Mouse (Mus musculus) yolk sac, embryonic 10.5 days (tissue): ENCODE results near the gene Klhl21.
A peak's percentile ranks its signal among the peaks of the same experiment; 100 is the strongest.
"Not testable (repeated sequence)": the region's sequence is repeated elsewhere in the genome, so short reads cannot be mapped to it uniquely, and the experiment has no call there.

Source experiments
- DNase-seq: peaks from one replicate; pipeline ENCODE4 v3.0.0-alpha.2; 2017; ENCODE audit warnings: low spot score

Klhl21 gene

GRCm38 (mm10) chr4:152021568-152022097 is 13.0 kb downstream of the Klhl21 start:
- no peak for DNase-seq

GRCm38 (mm10) chr4:152022506-152022905 is 13.9 kb downstream of the Klhl21 start:
- DNase-seq, result no peak

GRCm38 (mm10) chr4:152024525-152024924 is 15.9 kb downstream of the Klhl21 start:
- DNase-seq, result no peak

GRCm38 (mm10) chr4:152026751-152027508 is 18.3 kb downstream of the Klhl21 start:
- peak; percentile 82 for DNase-seq

- DNase-seq, result peak; percentile 96
Measured at GRCm38 (mm10) chr4:152027524-152027923, 18.9 kb downstream of the Klhl21 start, which contains the start of gene Zbtb48. Zbtb48 (minus strand) TSS chr4:152027671.

- DNase-seq, result no peak
Measured at GRCm38 (mm10) chr4:152028456-152028855, 19.9 kb downstream of the Klhl21 start.

- DNase-seq, result no peak
Measured at GRCm38 (mm10) chr4:152029087-152029486, 20.5 kb downstream of the Klhl21 start.

- DNase-seq, result no peak
Measured at GRCm38 (mm10) chr4:152029997-152030396, 21.4 kb downstream of the Klhl21 start.

GRCm38 (mm10) chr4:152032922-152033321 is 24.3 kb downstream of the Klhl21 start:
- no peak for DNase-seq

- not testable (repeated sequence) for DNase-seq
Measured at GRCm38 (mm10) chr4:152036464-152036863, 27.9 kb downstream of the Klhl21 start.

- no peak for DNase-seq
Measured at GRCm38 (mm10) chr4:152038225-152038984, 29.8 kb downstream of the Klhl21 start, which contains the start of gene Tas1r1. Tas1r1 (minus strand) TSS chr4:152038568.

GRCm38 (mm10) chr4:152038985-152039830 is 30.6 kb downstream of the Klhl21 start, which contains the start of gene Nol9:
Nol9 (plus strand) TSS chr4:152039321.
- peak; percentile 90 for DNase-seq

- DNase-seq, result no peak
Measured at GRCm38 (mm10) chr4:152039831-152040310, 31.3 kb downstream of the Klhl21 start.

- no peak for DNase-seq
Measured at GRCm38 (mm10) chr4:152041924-152042641, 33.5 kb downstream of the Klhl21 start.

GRCm38 (mm10) chr4:152043171-152043570 is 34.6 kb downstream of the Klhl21 start:
- DNase-seq, result no peak

GRCm38 (mm10) chr4:152044609-152045008 is 36.0 kb downstream of the Klhl21 start:
- peak; percentile 55 for DNase-seq

- peak; percentile 73 for DNase-seq
Measured at GRCm38 (mm10) chr4:152062390-152063110, 53.9 kb downstream of the Klhl21 start.

- DNase-seq, result no peak
Measured at GRCm38 (mm10) chr4:152067280-152067679, 58.7 kb downstream of the Klhl21 start.
